Mouse (Mus musculus) leukemia stem cell, adult 10-12 weeks (primary cell): ENCODE measurements around the gene Col8a2. TPM values are rescaled to one million over a fixed set of nuclear protein-coding genes. Genes with fewer than 3 reads are reported as not detected.

Experiments
- polyA plus RNA-seq: library from polyadenylated mRNA; stranded (reverse); fragments of >175 nt; gene quantifications from 2 replicates; pipeline ENCODE4 v1.2.3, GENCODE M21; 2012; ENCODE audit warnings: low replicate concordance

Gene Col8a2
- 0.09 and 0.26 TPM in 2 replicates for polyA plus RNA-seq

GRCm38 (mm10) chr4:126286492-126286891, at the start of gene Col8a2:
TSS of gene Col8a2 (plus strand) at chr4:126286793.

GRCm38 (mm10) chr4:126256131-126256791, 30.3 kb upstream of the Col8a2 start, which contains the start of gene Map7d1:
TSS of gene Map7d1 (minus strand) at chr4:126256343.

GRCm38 (mm10) chr4:126262119-126262807, 24.3 kb upstream of the Col8a2 start, which contains the start of gene Trappc3:
TSS of gene Trappc3 (plus strand) at chr4:126262325.

GRCm38 (mm10) chr4:126321111-126321853, 34.7 kb downstream of the Col8a2 start, which contains the start of gene Adprhl2:
TSS of gene Adprhl2 (minus strand) at chr4:126321703.

GRCm38 (mm10) chr4:126325281-126325861, 38.8 kb downstream of the Col8a2 start, which contains the start of gene Tekt2:
TSS of gene Tekt2 (minus strand) at chr4:126325688.

Other genes with a start within 250 kb of the Col8a2 start
- gene Mrps15, start 239.9 kb upstream of the Col8a2 start, polyA plus RNA-seq, result 155 and 182 TPM in 2 replicates
- gene Oscp1, start 228.2 kb upstream of the Col8a2 start, polyA plus RNA-seq, result 0.92 TPM in 1 of 2 replicates, not detected in the other
- gene Lsm10, start 190.2 kb upstream of the Col8a2 start, polyA plus RNA-seq, result 2.6 and 8.6 TPM in 2 replicates
- 69.8 and 110 TPM in 2 replicates for gene Stk40, start 182.8 kb upstream of the Col8a2 start, polyA plus RNA-seq
- 8.7 and 14.3 TPM in 2 replicates for gene Eva1b, start 139.0 kb upstream of the Col8a2 start, polyA plus RNA-seq
- 0.33 TPM in 1 of 2 replicates, not detected in the other for gene Sh3d21, start 123.3 kb upstream of the Col8a2 start, polyA plus RNA-seq
- 97.4 and 151 TPM in 2 replicates for gene Thrap3, start 84.0 kb upstream of the Col8a2 start, polyA plus RNA-seq
- gene Map7d1, start 30.4 kb upstream of the Col8a2 start, polyA plus RNA-seq, result 78.1 and 183 TPM in 2 replicates
- 15.2 and 15.3 TPM in 2 replicates for gene Trappc3, start 24.5 kb upstream of the Col8a2 start, polyA plus RNA-seq
- 37.0 and 51.8 TPM in 2 replicates for gene Adprhl2, start 34.9 kb downstream of the Col8a2 start, polyA plus RNA-seq
- gene Tekt2, start 38.9 kb downstream of the Col8a2 start, polyA plus RNA-seq, result not detected in 2 replicates
- gene Ago3, start 142.8 kb downstream of the Col8a2 start, polyA plus RNA-seq, result 2.7 and 11.1 TPM in 2 replicates
- 4.0 and 9.3 TPM in 2 replicates for gene Ago1, start 181.8 kb downstream of the Col8a2 start, polyA plus RNA-seq
- gene Ago4, start 246.7 kb downstream of the Col8a2 start, polyA plus RNA-seq, result 0.18 and 0.22 TPM in 2 replicates